Mouse (Mus musculus) frontal cortex, postnatal 36 days (tissue): ENCODE data around the gene Rab11a.
"Not testable (repeated sequence)": the region's sequence is repeated elsewhere in the genome, so short reads cannot be mapped to it uniquely, and the experiment has no call there.

ENCODE experiments used
- DNase-seq, 2 experiments: peaks; one replicate each; pipeline ENCODE4 v3.0.0; 2022; ENCODE audit warnings: low spot score in 2 of 2

The Rab11a gene

GRCm38 (mm10) chr9:64693094-64693493, 44.5 kb downstream of the Rab11a start:
- no peak for DNase-seq

DNA sequence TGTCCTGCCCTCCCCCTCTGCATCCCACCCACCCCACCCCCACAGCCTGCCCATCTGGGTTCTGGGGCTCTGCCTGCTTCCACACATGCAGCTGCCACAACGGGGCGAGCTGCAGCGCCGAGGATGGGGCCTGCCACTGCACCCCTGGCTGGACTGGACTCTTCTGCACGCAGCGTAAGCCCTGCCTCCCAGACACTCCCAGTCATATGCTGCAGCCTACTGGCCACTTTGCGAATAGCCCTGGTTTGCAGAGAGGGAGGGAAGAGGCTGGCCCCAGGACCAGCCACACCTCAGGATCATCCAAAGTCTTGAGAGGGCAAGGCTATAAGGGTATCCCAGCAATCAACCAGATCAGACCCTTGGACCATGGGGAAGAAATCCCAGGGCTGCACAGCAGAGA, 46.4 kb downstream of the Rab11a start:
- DNase-seq: peak; percentile 27 to 34

- DNase-seq: no peak
Observed at GRCm38 (mm10) chr9:64690771-64691170, 46.8 kb downstream of the Rab11a start.

DNA sequence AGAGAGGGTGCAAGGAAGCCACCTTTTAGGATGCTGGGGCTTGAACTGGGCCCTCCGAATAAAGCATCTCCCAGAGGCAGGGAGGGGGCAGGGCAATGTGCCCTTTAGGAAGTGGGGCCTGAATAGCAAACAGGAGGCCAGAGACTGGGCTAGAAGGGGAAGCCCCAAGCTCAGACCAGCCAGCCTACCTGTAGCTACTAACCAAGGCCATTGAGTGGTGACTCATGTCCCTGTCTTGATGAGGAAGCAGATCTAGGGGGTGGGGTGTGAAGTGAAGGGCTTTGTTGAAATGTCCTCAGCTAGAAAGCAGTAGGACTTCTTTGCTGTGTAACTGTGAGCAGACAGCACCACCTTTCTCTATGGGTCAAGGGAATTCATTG, 49.6 kb downstream of the Rab11a start:
- DNase-seq: no peak

DNA sequence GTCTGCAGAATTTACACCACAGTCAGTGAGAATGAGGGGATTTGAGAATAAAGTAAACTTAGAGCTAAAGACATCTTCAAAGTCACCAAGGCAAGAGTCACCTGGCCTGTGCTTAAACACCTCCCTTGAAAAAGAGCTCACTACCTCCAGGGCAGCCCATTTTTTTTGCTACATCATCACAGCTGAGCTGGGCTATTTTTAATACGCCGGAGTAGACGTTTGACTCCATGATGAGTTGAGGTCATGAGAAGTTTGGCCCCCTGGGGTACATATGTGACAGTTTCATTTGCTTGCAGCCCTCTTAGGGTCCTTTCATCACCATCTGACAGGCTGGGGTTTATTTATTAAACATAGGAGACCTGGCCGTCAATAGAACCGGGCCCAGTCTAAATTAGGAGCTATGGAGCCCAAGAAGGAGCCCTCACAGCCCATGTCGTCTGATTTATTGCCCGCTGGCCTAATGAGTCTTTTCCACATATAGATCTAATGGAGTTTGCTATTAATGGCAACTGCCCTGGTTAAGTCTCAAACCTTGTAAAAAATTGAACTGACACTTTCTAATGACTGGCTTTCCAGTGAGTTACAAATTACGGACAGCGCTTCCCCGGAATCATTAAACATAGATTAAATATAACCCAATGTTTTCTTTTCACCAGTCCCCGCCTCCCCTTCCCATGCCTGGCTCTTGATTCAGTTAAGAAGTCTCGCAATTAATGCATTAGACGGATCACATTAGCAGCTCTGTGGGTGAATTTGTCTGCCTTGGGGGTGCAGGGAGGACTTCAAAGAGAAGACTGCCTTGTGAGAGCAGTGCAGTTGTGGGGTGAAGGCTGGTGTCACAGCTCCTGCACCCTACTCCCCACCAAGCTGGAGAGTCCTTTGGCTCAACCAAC, 50.2 kb downstream of the Rab11a start:
- no peak for DNase-seq

- not testable (repeated sequence) for DNase-seq
Observed at GRCm38 (mm10) chr9:64671341-64672319, 65.9 kb downstream of the Rab11a start.

- no peak for DNase-seq
Observed at GRCm38 (mm10) chr9:64668001-64668400, 69.6 kb downstream of the Rab11a start.

DNA sequence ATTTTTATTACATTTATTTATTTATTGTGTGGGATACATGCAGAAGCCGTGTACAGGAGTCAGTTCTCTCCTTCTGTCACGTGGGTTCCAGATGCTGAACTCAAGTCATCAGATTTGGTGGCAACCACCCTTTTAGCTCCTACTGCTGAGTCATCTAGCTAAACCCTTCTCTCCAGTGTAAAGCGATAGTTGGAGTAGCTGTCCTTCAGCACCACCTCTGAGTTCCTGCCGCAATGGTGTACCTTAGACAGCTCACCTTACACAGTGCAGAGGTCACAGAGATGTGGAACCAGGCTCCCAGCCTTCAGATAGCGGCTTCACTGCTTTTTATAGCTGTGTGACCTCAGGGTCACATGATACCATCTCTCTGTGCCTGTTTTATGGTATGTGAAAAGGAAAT, 70.0 kb downstream of the Rab11a start:
- DNase-seq: no peak

DNA sequence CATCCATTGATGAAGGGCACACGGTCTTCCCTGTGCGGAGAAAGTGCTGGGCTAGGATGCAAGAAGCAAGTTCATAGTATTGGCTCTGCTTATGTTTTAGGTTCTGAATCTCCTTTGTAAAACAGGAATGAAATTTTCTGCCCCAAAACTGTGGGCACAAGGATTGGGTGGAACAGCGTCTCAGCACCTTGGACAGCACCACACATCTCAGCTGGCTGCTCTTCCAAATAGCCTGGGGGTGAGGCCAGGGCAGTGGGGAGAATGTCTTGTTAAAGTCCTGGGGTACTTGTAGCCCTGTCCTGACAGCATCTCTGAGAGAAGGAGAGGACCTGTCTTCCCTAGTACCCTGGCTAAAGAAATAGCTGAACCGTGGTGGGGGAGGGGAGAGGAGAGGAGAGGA, 71.0 kb downstream of the Rab11a start:
- no peak for DNase-seq
